Mouse (Mus musculus) B cell, adult 67 days (primary cell): Measurements from ENCODE around the gene Cdc7. TPM values are rescaled to one million over a fixed set of nuclear protein-coding genes. Genes with fewer than 3 reads are reported as not detected.

Experiments
- total RNA-seq, 2 experiments: library from RNA; stranded (reverse); gene quantifications; 4 replicates each; pipeline ENCODE4 v1.2.4; 2023

The Cdc7 gene
- total RNA-seq = 10 to 100 TPM; 12.8 to 20.0 TPM

DNA sequence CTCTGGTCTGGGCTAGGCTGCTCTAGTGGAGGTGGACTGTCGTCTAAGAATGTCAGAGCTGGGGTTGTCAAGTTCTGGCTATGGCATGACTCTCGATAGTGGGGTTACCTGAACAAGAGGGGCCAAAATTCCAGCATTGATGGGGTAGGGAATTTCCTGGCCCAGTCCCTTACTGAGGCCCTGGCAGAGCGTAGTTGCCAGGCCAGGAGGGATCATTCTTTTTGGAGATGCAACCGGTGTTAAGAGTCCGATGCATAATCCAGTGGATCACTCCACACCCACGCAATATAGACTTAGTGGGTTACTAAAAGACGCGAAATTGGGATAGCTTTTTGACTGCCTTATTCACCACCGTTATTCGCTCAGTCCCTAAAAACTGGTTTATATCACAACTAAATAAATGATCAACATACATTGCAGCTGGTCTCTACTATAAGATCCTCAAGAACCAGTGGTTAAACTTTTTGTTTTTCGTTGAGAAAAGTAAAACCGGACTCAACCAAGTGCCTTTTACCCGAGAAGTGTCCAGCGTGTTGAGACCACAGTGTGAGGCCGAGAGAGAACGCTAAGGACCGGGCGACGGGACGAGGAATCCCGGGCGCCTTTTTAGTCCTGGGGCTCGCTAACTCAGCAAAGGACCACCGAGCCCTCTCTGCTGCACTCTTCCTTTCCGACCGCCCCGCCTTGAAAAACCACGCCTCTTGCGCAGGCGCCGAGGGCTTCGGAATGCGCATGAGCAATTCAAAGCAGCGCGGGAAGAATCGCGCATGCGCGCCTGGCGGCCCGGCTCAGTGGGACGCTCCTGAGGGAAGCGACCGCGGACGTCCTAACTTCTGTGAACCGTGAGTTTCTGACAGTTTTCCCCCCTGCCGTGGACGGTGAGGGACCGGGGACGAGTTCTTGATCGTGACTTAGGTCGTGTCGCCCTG is at the start of gene Cdc7:
Gene Cdc7, plus strand, starts transcription at position 739 of the 929 bp plus-strand sequence.

DNA sequence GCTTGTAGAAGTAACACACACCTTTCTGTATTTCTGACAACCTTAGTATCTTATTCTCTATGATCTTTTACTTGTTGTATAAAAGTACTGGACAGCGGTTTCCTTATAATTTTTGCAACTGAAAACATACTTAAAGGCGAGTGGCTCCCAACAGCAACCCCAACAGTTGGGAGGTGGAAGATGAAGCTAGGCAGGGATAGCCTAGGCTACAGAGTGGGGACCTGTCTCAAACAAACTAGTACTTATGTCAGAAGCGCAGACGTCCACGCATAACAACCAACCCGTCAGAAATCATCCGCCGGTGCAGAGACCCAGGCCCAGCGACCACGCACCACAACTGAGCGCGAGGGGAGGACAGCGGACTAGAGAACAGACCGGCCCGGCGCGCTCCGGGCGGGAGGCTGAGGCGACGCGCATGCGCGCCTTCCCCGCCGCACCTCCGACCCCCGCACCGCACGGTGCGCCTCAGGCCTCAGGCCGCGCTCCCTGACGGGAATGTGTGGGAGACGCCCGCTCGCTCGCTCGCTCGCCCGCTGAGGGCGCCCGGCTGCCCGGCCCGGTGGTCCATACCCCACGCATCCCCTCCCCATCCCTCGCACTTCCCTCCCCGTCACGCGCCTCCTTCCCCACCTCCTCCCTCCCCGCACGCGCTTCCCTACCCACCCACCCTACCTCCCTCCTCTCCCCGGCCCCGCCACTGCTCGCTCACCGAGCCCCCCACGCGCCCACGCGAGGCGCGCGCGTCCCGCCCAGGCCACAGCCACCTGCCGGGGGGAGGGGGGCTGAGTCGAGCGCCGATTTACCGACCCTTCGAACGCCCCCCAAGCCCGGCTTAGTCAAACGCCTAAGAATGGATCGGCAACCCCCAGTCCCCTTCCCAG is 38.4 kb upstream of the Cdc7 start, which contains the start of gene Hfm1:
Gene Hfm1, minus strand, starts transcription at position 834 of the 881 bp plus-strand sequence.

Other genes with a start within 250 kb of the Cdc7 start
- not detected for gene Hfm1, start 38.0 kb upstream of the Cdc7 start, total RNA-seq